Mouse (Mus musculus) hindbrain, embryonic 10.5 days (tissue): ENCODE results near the gene Gpd2. TPM values are rescaled to one million over a fixed set of nuclear protein-coding genes. Genes with fewer than 3 reads are reported as not detected.
A peak's percentile ranks its signal among the peaks of the same experiment; 100 is the strongest.

ENCODE experiments used
- DNase-seq: peaks from one replicate; pipeline ENCODE4 v3.0.0-alpha.2; 2017; ENCODE audit warnings: low spot score
- H3K27ac ChIP-seq: fragments of 300-500 bp; sonication (generic); 2 replicates; pipeline ENCODE4 v1.5.1; 2016; ENCODE audit warnings: mild to moderate bottlenecking, moderate library complexity
- H3K27me3 ChIP-seq: fragments of 300-500 bp; sonication (generic); 2 replicates; pipeline ENCODE4 v1.6.1; 2016; ENCODE audit warnings: mild to moderate bottlenecking; ENCODE audit not compliant: poor library complexity, insufficient read depth, severe bottlenecking
- H3K36me3 ChIP-seq: fragments of 300-500 bp; sonication (generic); 2 replicates; pipeline ENCODE4 v1.6.1; 2016; ENCODE audit warnings: mild to moderate bottlenecking, moderate library complexity
- H3K4me1 ChIP-seq: fragments of 300-500 bp; sonication (generic); replicated peaks from 2 replicates; pipeline ENCODE4 v1.6.1; 2016; ENCODE audit warnings: mild to moderate bottlenecking
- H3K4me3 ChIP-seq: fragments of 300-500 bp; sonication (generic); 2 replicates; pipeline ENCODE4 v1.5.1; 2016; ENCODE audit warnings: mild to moderate bottlenecking, moderate library complexity
- H3K9me3 ChIP-seq: fragments of 300-500 bp; sonication (generic); 2 replicates; pipeline ENCODE4 v1.6.1; 2016; ENCODE audit warnings: mild to moderate bottlenecking, moderate library complexity
- WGBS: fragments of 180-500 bp; shearing (Covaris S2); methylation state at CpG from one replicate; pipeline ENCODE4 v1.1.7; 2016; 5-methylcytosine and 5-hydroxymethylcytosine counted together
- polyA plus RNA-seq: library from polyadenylated mRNA; unstranded; fragments of >200 nt; fragmentation: Nextera tagmentation; extraction: Ambion mirVana; gene quantifications from 2 replicates; pipeline ENCODE4 v1.2.1, GENCODE M21; 2016

The Gpd2 gene
- polyA plus RNA-seq, 1 experiment from 2014 or later = 24.2 TPM

DNA sequence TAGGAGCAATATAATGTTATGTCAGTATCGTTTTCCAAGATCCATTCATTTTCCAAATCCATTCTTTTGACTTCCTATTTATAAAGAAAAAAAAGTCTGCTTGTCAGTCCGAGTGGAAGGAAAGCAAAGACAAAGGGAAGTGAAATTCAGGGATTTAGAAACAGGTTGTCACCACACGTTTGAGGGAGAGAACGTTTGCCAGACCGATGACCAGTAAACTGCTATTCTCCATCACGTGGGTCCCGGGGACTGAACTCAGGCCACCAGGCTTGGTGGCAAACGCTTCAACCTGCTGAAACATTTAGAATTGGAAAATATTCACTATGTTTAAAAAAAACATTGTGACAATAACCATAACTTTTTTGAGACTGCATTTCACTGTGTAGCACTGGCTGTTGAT, 93.8 kb downstream of the Gpd2 start:
- 90% methylated on average over 8 of the region's 8 CpGs for WGBS
- H3K4me1 ChIP-seq = no peaks in the 10 kb centered on the region
- no peak overlapping the region for H3K4me3 ChIP-seq
- DNase-seq = no peak
- no peaks in the 10 kb centered on the region for H3K27me3 ChIP-seq
- no peak overlapping the region for H3K27ac ChIP-seq
- no peaks in the 10 kb centered on the region for H3K36me3 ChIP-seq
- H3K9me3 ChIP-seq = no peaks in the 10 kb centered on the region

DNA sequence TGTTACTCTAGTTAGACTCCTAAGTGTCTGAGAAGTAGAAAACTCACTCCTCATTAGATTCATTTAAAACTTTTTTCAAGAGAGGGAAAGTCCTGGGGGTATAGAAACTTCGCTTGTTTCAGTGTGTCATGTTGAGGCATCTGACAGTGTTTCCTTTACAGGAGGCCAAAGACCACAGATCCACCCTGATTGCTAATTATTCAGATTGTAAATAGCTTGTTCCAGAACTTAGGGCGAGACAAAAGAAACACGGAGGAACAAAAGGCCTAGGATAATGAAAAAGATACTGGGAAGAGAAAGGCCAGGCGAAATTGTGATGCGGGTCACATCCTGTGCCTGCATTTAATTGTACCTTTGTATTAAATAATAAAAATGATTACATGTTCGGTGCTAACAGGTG, 96.0 kb downstream of the Gpd2 start:
- H3K4me1 ChIP-seq = no peaks in the 10 kb centered on the region
- no peak overlapping the region for H3K4me3 ChIP-seq
- no peaks in the 10 kb centered on the region for H3K27me3 ChIP-seq
- DNase-seq = no peak
- WGBS = 72% methylated on average over 6 of the region's 6 CpGs
- H3K9me3 ChIP-seq = no peaks in the 10 kb centered on the region
- no peak overlapping the region for H3K27ac ChIP-seq
- H3K36me3 ChIP-seq = no peaks in the 10 kb centered on the region

- no peak overlapping the region for H3K27ac ChIP-seq
- H3K9me3 ChIP-seq = no peaks in the 10 kb centered on the region
- H3K27me3 ChIP-seq = no peaks in the 10 kb centered on the region
- no peaks in the 10 kb centered on the region for H3K4me1 ChIP-seq
- 90% methylated on average over 15 of the region's 15 CpGs for WGBS
- no peak overlapping the region for H3K4me3 ChIP-seq
- no peaks in the 10 kb centered on the region; the same call in 1 of the 2 replicates for H3K36me3 ChIP-seq
- no peak for DNase-seq
Measured at GRCm38 (mm10) chr2:57335397-57335796, 98.0 kb downstream of the Gpd2 start.

GRCm38 (mm10) chr2:57338779-57339178, 101.3 kb downstream of the Gpd2 start:
- WGBS = 96% methylated on average over 16 of the region's 16 CpGs
- no peaks in the 10 kb centered on the region for H3K9me3 ChIP-seq
- H3K4me3 ChIP-seq = no peak overlapping the region
- H3K27me3 ChIP-seq = no peaks in the 10 kb centered on the region
- DNase-seq = no peak
- no peak overlapping the region for H3K27ac ChIP-seq
- H3K4me1 ChIP-seq = no peaks in the 10 kb centered on the region
- H3K36me3 ChIP-seq = peaks cover 4% of the 10 kb centered on the region; the same call in 1 of the 2 replicates

GRCm38 (mm10) chr2:57342910-57343309, 105.5 kb downstream of the Gpd2 start:
- Histone ChIP-seq H3K27me3 (no peaks in the 10 kb centered on the region), H3K4me1 (no peaks in the 10 kb centered on the region), H3K9me3 (no peaks in the 10 kb centered on the region), H3K27ac (no peak overlapping the region), H3K36me3 (peaks cover 22% of the 10 kb centered on the region), H3K4me3 (no peak overlapping the region)
- no peak for DNase-seq
- WGBS = 58% methylated on average over 1 of the region's 1 CpGs

DNA sequence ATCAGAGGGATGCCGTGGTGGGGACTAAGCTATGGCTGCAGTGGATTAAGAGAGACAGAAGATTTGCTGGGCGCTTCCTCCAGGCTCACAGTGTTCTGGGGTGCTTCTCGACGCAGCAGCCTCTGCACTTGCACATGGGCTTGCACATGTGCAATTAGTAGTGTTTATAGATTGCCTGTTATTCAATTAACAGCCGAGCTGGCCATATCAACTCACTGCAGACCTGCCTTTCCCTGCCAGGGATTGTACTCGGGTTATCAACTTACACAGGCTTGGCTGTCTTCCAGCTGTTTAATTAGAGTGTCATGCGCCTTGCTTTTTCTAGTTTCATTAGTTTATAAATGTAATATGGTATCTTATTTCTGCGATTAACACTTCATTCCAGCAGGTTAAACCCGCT, 113.2 kb downstream of the Gpd2 start:
- no peak for DNase-seq
- no peak overlapping the region for H3K4me3 ChIP-seq

GRCm38 (mm10) chr2:57353722-57354432, 116.4 kb downstream of the Gpd2 start:
- Histone ChIP-seq H3K4me1 (no peaks in the 10 kb centered on the region), H3K27ac (no peak overlapping the region), H3K36me3 (0 out of 2 replicates have a peak, but pooled peaks cover 4% of the 10 kb centered on the region), H3K4me3 (no peak overlapping the region), H3K9me3 (no peaks in the 10 kb centered on the region), H3K27me3 (no peaks in the 10 kb centered on the region)
- no peak for DNase-seq
- WGBS = 93% methylated on average over 9 of the region's 9 CpGs

More for the DNA sequence above, 113.2 kb downstream of the Gpd2 start:
- Histone ChIP-seq H3K9me3 (no peaks in the 10 kb centered on the region), H3K4me1 (no peaks in the 10 kb centered on the region), H3K27me3 (no peaks in the 10 kb centered on the region), H3K36me3 (peaks cover 12% of the 10 kb centered on the region), H3K27ac (no peak overlapping the region)
- WGBS = 84% methylated on average over 9 of the region's 9 CpGs

DNA sequence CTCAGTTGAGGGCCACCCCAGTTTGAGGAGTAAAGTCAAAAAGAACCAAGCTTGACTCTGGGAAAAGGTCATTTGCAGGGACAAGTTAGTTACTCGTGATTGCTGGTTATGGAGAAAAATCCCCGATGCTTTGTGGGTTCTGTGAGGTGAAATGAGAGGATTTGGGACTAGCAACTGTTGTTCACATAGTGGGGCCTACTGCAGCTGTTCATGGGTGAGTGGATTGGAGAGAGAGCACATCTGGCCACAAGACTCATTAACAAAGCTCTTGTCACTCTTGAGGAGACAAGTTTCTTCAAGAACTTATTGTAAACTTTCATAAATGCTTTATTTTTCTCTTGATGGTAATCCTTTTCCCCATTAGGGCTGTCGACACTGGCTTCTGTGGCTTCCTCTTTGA, 117.4 kb downstream of the Gpd2 start:
- Histone ChIP-seq H3K27me3 (no peaks in the 10 kb centered on the region), H3K4me1 (no peaks in the 10 kb centered on the region), H3K36me3 (0 out of 2 replicates have a peak, but pooled peaks cover 4% of the 10 kb centered on the region), H3K9me3 (no peaks in the 10 kb centered on the region), H3K4me3 (no peak overlapping the region), H3K27ac (no peak overlapping the region)
- 88% methylated on average over 3 of the region's 3 CpGs for WGBS
- no peak for DNase-seq

DNA sequence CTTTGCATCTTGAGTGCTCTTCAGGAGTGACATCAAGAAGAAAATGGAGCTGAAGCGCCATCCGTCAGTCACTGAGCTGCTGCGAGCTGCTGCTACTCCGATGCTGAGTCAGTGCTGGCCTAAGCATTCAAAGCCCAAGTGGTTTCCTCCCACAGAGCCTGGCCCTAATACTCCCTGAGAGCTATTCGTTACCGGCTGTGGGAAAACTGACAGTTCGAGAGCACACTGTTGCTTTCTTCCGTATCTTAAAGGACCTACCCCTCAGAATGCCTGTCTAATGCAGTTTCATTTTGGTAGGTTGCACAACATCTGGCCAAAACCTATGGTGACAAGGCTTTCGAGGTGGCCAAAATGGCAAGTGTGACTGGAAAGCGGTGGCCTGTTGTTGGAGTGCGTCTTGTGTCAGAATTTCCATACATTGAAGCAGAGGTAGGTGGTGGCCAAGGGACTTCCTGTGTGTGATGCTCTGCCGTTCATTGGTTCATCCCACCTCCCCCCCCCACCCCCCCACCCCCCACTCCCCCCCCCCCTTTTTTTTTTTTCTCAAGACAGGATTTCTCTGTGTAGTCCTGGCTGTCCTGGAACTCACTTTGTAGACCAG, 118.9 kb downstream of the Gpd2 start:
- DNase-seq = no peak
- Histone ChIP-seq H3K27ac (no peak overlapping the region), H3K27me3 (no peaks in the 10 kb centered on the region), H3K4me3 (no peak overlapping the region), H3K9me3 (no peaks in the 10 kb centered on the region), H3K4me1 (no peaks in the 10 kb centered on the region), H3K36me3 (0 out of 2 replicates have a peak, but pooled peaks cover 4% of the 10 kb centered on the region)
- WGBS = 80% methylated on average over 12 of the region's 12 CpGs

- WGBS = 89% methylated on average over 3 of the region's 3 CpGs
- H3K9me3 ChIP-seq = no peaks in the 10 kb centered on the region
- H3K4me1 ChIP-seq = no peaks in the 10 kb centered on the region
- DNase-seq = no peak
- no peaks in the 10 kb centered on the region for H3K27me3 ChIP-seq
- H3K4me3 ChIP-seq = no peak overlapping the region
- no peak overlapping the region for H3K27ac ChIP-seq
- H3K36me3 ChIP-seq = peaks cover 11% of the 10 kb centered on the region; the same call in 1 of the 2 replicates
Measured at GRCm38 (mm10) chr2:57362503-57362902, 125.1 kb downstream of the Gpd2 start.

- DNase-seq = peak; percentile 16
- no peak overlapping the region for H3K4me3 ChIP-seq
- H3K9me3 ChIP-seq = no peaks in the 10 kb centered on the region
- H3K27ac ChIP-seq = no peak overlapping the region
- no peaks in the 10 kb centered on the region for H3K36me3 ChIP-seq
- WGBS = 35% methylated on average over 4 of the region's 4 CpGs
- no peaks in the 10 kb centered on the region for H3K27me3 ChIP-seq
- peaks cover 39% of the 10 kb centered on the region for H3K4me1 ChIP-seq
Measured at GRCm38 (mm10) chr2:57374647-57375046, 137.2 kb downstream of the Gpd2 start.

DNA sequence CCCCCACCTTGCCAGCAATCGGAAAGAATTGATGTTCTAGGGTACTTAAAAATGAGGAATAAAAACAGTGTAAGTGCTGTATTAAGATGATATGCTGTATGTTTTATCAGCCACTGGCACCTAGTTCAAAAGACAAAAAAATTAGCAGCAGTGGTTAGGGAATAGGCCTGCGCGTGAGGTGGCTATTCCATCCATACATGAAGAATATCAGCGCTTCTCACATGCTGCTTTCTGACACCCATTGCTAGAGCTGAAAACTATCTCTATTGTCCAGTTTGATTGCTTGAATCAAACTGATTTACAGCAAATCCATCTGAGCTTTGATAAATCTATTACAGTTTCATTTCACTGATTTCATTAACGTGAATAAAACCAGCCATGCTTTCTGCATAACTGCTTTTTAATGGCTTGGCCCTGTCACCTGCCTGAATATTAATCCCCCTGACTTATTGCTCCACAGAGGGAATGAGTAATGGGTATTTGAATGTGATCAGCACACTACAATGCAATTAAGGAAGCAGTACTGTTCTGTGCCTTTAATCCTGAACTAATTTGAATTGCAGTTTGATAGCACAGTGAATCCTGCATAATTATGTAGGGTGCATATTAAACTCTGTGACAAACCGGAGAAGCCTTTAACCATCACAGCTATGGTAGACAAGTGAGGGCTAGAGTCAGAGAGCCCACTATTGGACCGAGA, 137.9 kb downstream of the Gpd2 start:
- no peaks in the 10 kb centered on the region for H3K36me3 ChIP-seq
- no peaks in the 10 kb centered on the region for H3K27me3 ChIP-seq
- H3K4me1 ChIP-seq = peaks cover 39% of the 10 kb centered on the region
- WGBS = 71% methylated on average over 7 of the region's 7 CpGs
- no peaks in the 10 kb centered on the region for H3K9me3 ChIP-seq
- DNase-seq = no peak
- no peak overlapping the region for H3K4me3 ChIP-seq
- no peak overlapping the region for H3K27ac ChIP-seq
